Mouse (Mus musculus) lung, embryonic 14.5 days (tissue): ENCODE data around the gene Gja1. TPM values are rescaled to one million over a fixed set of nuclear protein-coding genes. Genes with fewer than 3 reads are reported as not detected.
"Not testable (repeated sequence)": the region's sequence is repeated elsewhere in the genome, so short reads cannot be mapped to it uniquely, and the experiment has no call there.

Experiments used
- ATAC-seq: fragments of 200-750 bp; cut with Nextera tagmentation; 2 replicates; pipeline ENCODE4 v1.8.0; 2017; ENCODE audit warnings: mild to moderate bottlenecking, moderate TSS enrichment, moderate library complexity; ENCODE audit not compliant: insufficient read depth
- DNase-seq: peaks from one replicate; pipeline ENCODE4 v3.0.0-alpha.2; 2015
- H3K27ac ChIP-seq: fragments of 300-500 bp; sonication (generic); 2 replicates; pipeline ENCODE4 v1.5.1; 2014; ENCODE audit warnings: low read depth, mild to moderate bottlenecking, moderate library complexity
- H3K27me3 ChIP-seq: fragments of 300-500 bp; sonication (generic); 2 replicates; pipeline ENCODE4 v1.6.1; 2014; ENCODE audit warnings: low read length, control low read depth; ENCODE audit not compliant: insufficient read depth
- H3K36me3 ChIP-seq: fragments of 300-500 bp; sonication (generic); 2 replicates; pipeline ENCODE4 v1.6.1; 2014; ENCODE audit warnings: control low read depth; ENCODE audit not compliant: insufficient read depth
- H3K4me1 ChIP-seq: fragments of 300-500 bp; sonication (generic); 2 replicates; pipeline ENCODE4 v1.6.1; 2014; ENCODE audit warnings: antibody characterized with exemption, control low read depth; ENCODE audit not compliant: insufficient read depth
- H3K4me2 ChIP-seq: fragments of 300-500 bp; sonication (generic); 2 replicates; pipeline ENCODE4 v1.6.1; 2014; ENCODE audit warnings: mild to moderate bottlenecking
- H3K4me3 ChIP-seq: fragments of 300-500 bp; sonication (generic); 2 replicates; pipeline ENCODE4 v1.5.1; 2014; ENCODE audit warnings: low read depth, low read length
- H3K9ac ChIP-seq: fragments of 300-500 bp; sonication (generic); 2 replicates; pipeline ENCODE4 v1.6.1; 2014
- H3K9me3 ChIP-seq: fragments of 300-500 bp; sonication (generic); 2 replicates; pipeline ENCODE4 v1.6.1; 2016; ENCODE audit warnings: low read depth, low read length, control low read depth
- CTCF ChIP-seq: IDR thresholded peaks from 2 replicates; pipeline ENCODE4 v1.5.1; 2016; ENCODE audit warnings: antibody characterized with exemption, low read depth
- WGBS: fragments of 180-500 bp; shearing (Covaris S2); extraction: QIAGEN DNeasy Blood & Tissue Kit; methylation state at CpG from one replicate; pipeline ENCODE4 v1.1.7; 2014; 5-methylcytosine and 5-hydroxymethylcytosine counted together
- polyA plus RNA-seq: library from polyadenylated mRNA; unstranded; fragments of >200 nt; fragmentation: Nextera tagmentation; extraction: Ambion mirVana; gene quantifications from 2 replicates; pipeline ENCODE4 v1.2.1, GENCODE M21; 2014

Gene Gja1
- polyA plus RNA-seq, 1 experiment from 2014 or later, result 118 TPM

- TF ChIP-seq CTCF, result no peak
- no peak overlapping the region for H3K4me3 ChIP-seq
- ATAC-seq, result no peak
- WGBS, result 29% methylated on average over 9 of the region's 9 CpGs
- no peaks in the 10 kb centered on the region for H3K9me3 ChIP-seq
- H3K4me1 ChIP-seq, result peaks cover 3% of the 10 kb centered on the region
- H3K4me2 ChIP-seq, result no peak overlapping the region; the same call in 1 of the 2 replicates
- no peak overlapping the region for H3K27ac ChIP-seq
- DNase-seq, result no peak
- H3K27me3 ChIP-seq, result no peaks in the 10 kb centered on the region
- H3K36me3 ChIP-seq, result no peaks in the 10 kb centered on the region
- H3K9ac ChIP-seq, result no peak overlapping the region
Measured at GRCm38 (mm10) chr10:56375906-56376468, 1.1 kb upstream of the Gja1 start.

GRCm38 (mm10) chr10:56377966-56378647 is 977 bp downstream of the Gja1 start:
- Histone ChIP-seq H3K9ac (peak overlapping the region; percentile 85), H3K4me2 (peak overlapping the region; percentile 80), H3K27me3 (no peaks in the 10 kb centered on the region), H3K36me3 (no peaks in the 10 kb centered on the region), H3K27ac (peak overlapping the region; percentile 93), H3K4me1 (peaks cover 3% of the 10 kb centered on the region), H3K4me3 (peak overlapping the region; percentile 67), H3K9me3 (no peaks in the 10 kb centered on the region)
- peak; percentile 72 for DNase-seq
- ATAC-seq, result peak; percentile 32
- TF ChIP-seq CTCF, result no peak
- under 1% methylated on average over 25 of the region's 25 CpGs for WGBS

GRCm38 (mm10) chr10:56378648-56379254 is 1.6 kb downstream of the Gja1 start:
- peak; percentile 68 for ATAC-seq

GRCm38 (mm10) chr10:56379720-56380119 is 2.6 kb downstream of the Gja1 start:
- Histone ChIP-seq H3K4me2 (peak overlapping the region; percentile 80), H3K9me3 (no peaks in the 10 kb centered on the region), H3K4me1 (peaks cover 3% of the 10 kb centered on the region), H3K36me3 (peaks cover 4% of the 10 kb centered on the region; the same call in 1 of the 2 replicates), H3K27ac (peak overlapping the region; percentile 93; the same call in 1 of the 2 replicates), H3K9ac (peak overlapping the region; percentile 85), H3K4me3 (peak overlapping the region; percentile 67), H3K27me3 (no peaks in the 10 kb centered on the region)
- WGBS, result 6% methylated on average over 7 of the region's 7 CpGs
- no peak for ATAC-seq
- peak; percentile 56 for DNase-seq
- no peak for TF ChIP-seq CTCF

More at GRCm38 (mm10) chr10:56378648-56379254, 1.6 kb downstream of the Gja1 start:
- WGBS, result under 1% methylated on average over 35 of the region's 35 CpGs
- DNase-seq, result peak; percentile 80
- H3K27me3 ChIP-seq, result no peaks in the 10 kb centered on the region
- H3K4me3 ChIP-seq, result peak overlapping the region; percentile 67
- peak overlapping the region; percentile 80 for H3K4me2 ChIP-seq
- H3K9ac ChIP-seq, result peak overlapping the region; percentile 85
- no peak for TF ChIP-seq CTCF
- H3K36me3 ChIP-seq, result peaks cover 4% of the 10 kb centered on the region; the same call in 1 of the 2 replicates
- H3K27ac ChIP-seq, result peak overlapping the region; percentile 93
- H3K9me3 ChIP-seq, result no peaks in the 10 kb centered on the region
- H3K4me1 ChIP-seq, result peaks cover 3% of the 10 kb centered on the region

- no peak overlapping the region for H3K9ac ChIP-seq
- no peak overlapping the region for H3K4me3 ChIP-seq
- H3K4me2 ChIP-seq, result no peak overlapping the region
- TF ChIP-seq CTCF, result no peak
- peaks cover 46% of the 10 kb centered on the region for H3K36me3 ChIP-seq
- H3K27ac ChIP-seq, result no peak overlapping the region
- ATAC-seq (peak; percentile 28; the same call in 1 of the 2 replicates), DNase-seq (no peak)
- no peaks in the 10 kb centered on the region for H3K9me3 ChIP-seq
- WGBS, result 73% methylated on average over 13 of the region's 13 CpGs
- no peaks in the 10 kb centered on the region for H3K4me1 ChIP-seq
- no peaks in the 10 kb centered on the region for H3K27me3 ChIP-seq
Measured at GRCm38 (mm10) chr10:56385195-56386109, 8.3 kb downstream of the Gja1 start.

- ATAC-seq (no peak), DNase-seq (no peak)
- H3K4me1 ChIP-seq, result no peaks in the 10 kb centered on the region
- H3K27ac ChIP-seq, result no peak overlapping the region
- no peak overlapping the region for H3K9ac ChIP-seq
- H3K4me2 ChIP-seq, result no peak overlapping the region
- no peak for TF ChIP-seq CTCF
- WGBS, result 61% methylated on average over 6 of the region's 6 CpGs
- H3K4me3 ChIP-seq, result no peak overlapping the region
- no peaks in the 10 kb centered on the region for H3K27me3 ChIP-seq
- H3K36me3 ChIP-seq, result peaks cover 29% of the 10 kb centered on the region
- H3K9me3 ChIP-seq, result no peaks in the 10 kb centered on the region
Measured at GRCm38 (mm10) chr10:56393095-56393784, 16.1 kb downstream of the Gja1 start.

GRCm38 (mm10) chr10:56393815-56394417 is 16.8 kb downstream of the Gja1 start:
- not testable (repeated sequence) for H3K9me3 ChIP-seq, H3K4me3 ChIP-seq, DNase-seq, H3K27me3 ChIP-seq, H3K4me2 ChIP-seq, H3K9ac ChIP-seq, H3K4me1 ChIP-seq, ATAC-seq, H3K27ac ChIP-seq
- WGBS, result 93% methylated on average over 6 of the region's 7 CpGs
- peaks cover 22% of the 10 kb centered on the region for H3K36me3 ChIP-seq
